ENCODE assay signal across 9 mouse cellular contexts in genomic region chr17:30550774-30551107, GRCm38 (mm10). TPM values are rescaled to one million over a fixed set of nuclear protein-coding genes. Genes with fewer than 3 reads are reported as not detected.
DNase-seq lines count a peak whose midpoint lies in the region; ATAC-seq and TF ChIP-seq lines count a peak whose summit lies in the region.
"Had no signal": no experiment of that assay in that cellular context is flagged by ENCODE, and none has a peak within 500 bp of the region (broad histone marks: within the 10 kb centered on the region; RNA-seq: fewer than 3 reads in every experiment).

No protein-coding gene starts in this region.

- no peak overlapping the region for H3K9ac ChIP-seq in kidney, embryonic 15.5 days
- H3K9ac ChIP-seq in embryonic facial prominence, embryonic 13.5 days = no peak overlapping the region
- no peak overlapping the region; the same call in 1 of the 2 replicates for H3K9ac ChIP-seq in lung, embryonic 16.5 days (ENCODE audit: low read length)
- H3K9ac ChIP-seq: hindbrain, embryonic 14.5 days had no signal

- H3K4me2 ChIP-seq in kidney, embryonic 15.5 days = no peak overlapping the region
- H3K4me2 ChIP-seq in embryonic facial prominence, embryonic 13.5 days = no peak overlapping the region
- peak overlapping the region; percentile 36 for H3K4me2 ChIP-seq in lung, embryonic 16.5 days (ENCODE audit: low read depth, low read length)
- H3K4me2 ChIP-seq: hindbrain, embryonic 14.5 days had no signal

- TF ChIP-seq CTCF in Patski (IDR thresholded peaks at IDR 0.05) = no peak

- H3K4me3 ChIP-seq in kidney, embryonic 15.5 days (replicated peaks) = no peak overlapping the region
- no peak overlapping the region for H3K4me3 ChIP-seq in embryonic facial prominence, embryonic 13.5 days
- no peak overlapping the region for H3K4me3 ChIP-seq in lung, embryonic 16.5 days (ENCODE audit: low read length)

- peaks cover 15% of the 10 kb centered on the region for H3K4me1 ChIP-seq in kidney, embryonic 15.5 days
- peaks cover 19% of the 10 kb centered on the region for H3K4me1 ChIP-seq in embryonic facial prominence, embryonic 13.5 days
- H3K4me1 ChIP-seq in lung, embryonic 16.5 days (replicated peaks; ENCODE audit: control insufficient read depth, insufficient read depth, low read length) = peaks cover 26% of the 10 kb centered on the region

- WGBS in kidney, embryonic 15.5 days = 27% methylated on average over 1 of the region's 1 CpGs
- 26% methylated on average over 1 of the region's 1 CpGs for WGBS in embryonic facial prominence, embryonic 13.5 days
- 14% methylated on average over 1 of the region's 1 CpGs for WGBS in lung, embryonic 16.5 days

- no peaks in the 10 kb centered on the region for H3K9me3 ChIP-seq in kidney, embryonic 15.5 days (replicated peaks)
- no peaks in the 10 kb centered on the region for H3K9me3 ChIP-seq in embryonic facial prominence, embryonic 13.5 days
- H3K9me3 ChIP-seq in lung, embryonic 16.5 days (ENCODE audit: control insufficient read depth, low read length) = no peaks in the 10 kb centered on the region

- CTCF ChIA-PET in Patski (lab: Charles Lee) = interaction anchor here (1.0 to 1.9 kb wide), 2 partner anchors 10 to 22 kb away, joined by 3 to 4 read pairs; no protein-coding TSS in a partner anchor

- no peaks in the 10 kb centered on the region for H3K36me3 ChIP-seq in kidney, embryonic 15.5 days
- H3K36me3 ChIP-seq in embryonic facial prominence, embryonic 13.5 days = no peaks in the 10 kb centered on the region
- no peaks in the 10 kb centered on the region for H3K36me3 ChIP-seq in lung, embryonic 16.5 days (ENCODE audit: control insufficient read depth, insufficient read depth, low read length)

- in situ Hi-C loops in Patski (cut with MboI; ENCODE audit: low pct_unique_long_range_greater_than_20kb) = no loop called here

- no peaks in the 10 kb centered on the region for H3K27me3 ChIP-seq in kidney, embryonic 15.5 days
- no peaks in the 10 kb centered on the region for H3K27me3 ChIP-seq in Patski
- H3K27me3 ChIP-seq in embryonic facial prominence, embryonic 13.5 days = no peaks in the 10 kb centered on the region
- no peaks in the 10 kb centered on the region for H3K27me3 ChIP-seq in lung, embryonic 16.5 days (ENCODE audit: control insufficient read depth, insufficient read depth, low read depth, low read length)

- POLR2A ChIA-PET in Patski (lab: Charles Lee) = no interaction called here

- no peak for DNase-seq in kidney, postnatal 36 days
- no peak for DNase-seq in Patski (ENCODE audit: low read depth, low spot score)
- DNase-seq in embryo, embryonic 10.5 days (ENCODE audit: low spot score) = no peak
- no peak for DNase-seq in urinary bladder, postnatal 14 days (ENCODE audit: low spot score)
- DNase-seq: layer of hippocampus, postnatal 36 days had no signal

- H3K27ac ChIP-seq in kidney, embryonic 15.5 days = peak overlapping the region; percentile 56; the same call in 1 of the 2 replicates
- peak overlapping the region; percentile 57; the same call in 1 of the 2 replicates for H3K27ac ChIP-seq in embryonic facial prominence, embryonic 13.5 days
- peak overlapping the region; percentile 93 for H3K27ac ChIP-seq in lung, embryonic 16.5 days (ENCODE audit: low read length)
- H3K27ac ChIP-seq: hindbrain, embryonic 14.5 days had no signal

- ATAC-seq in kidney, embryonic 15.5 days (replicated peaks; ENCODE audit: low FRiP score) = no peak
- ATAC-seq in Patski = peak; percentile 69
- no peak for ATAC-seq in embryonic facial prominence, embryonic 13.5 days (ENCODE audit: insufficient number of reproducible peaks, insufficient read depth, low FRiP score, low TSS enrichment, low read depth)
- peak; percentile 88 for ATAC-seq in lung, embryonic 16.5 days (ENCODE audit: low read depth)

RNA-seq across cellular contexts. Expression of gene Btbd9, which starts 25.5 kb away (rescaled TPM):
- 54.3 and 57.8 TPM in 2 replicates for polyA plus RNA-seq in kidney, embryonic 15.5 days (2015; fragmentation: Nextera tagmentation; extraction: Ambion mirVana)
- polyA plus RNA-seq in Patski (2021) = 27.6 TPM
- 68.9 and 79.2 TPM in 2 replicates for polyA plus RNA-seq in embryonic facial prominence, embryonic 13.5 days (2015; fragmentation: Nextera tagmentation; extraction: Ambion mirVana)
- 55.8 and 57.1 TPM in 2 replicates for polyA plus RNA-seq in lung, embryonic 16.5 days (2015; fragmentation: Nextera tagmentation; extraction: Ambion mirVana)

Comparison
In these comparisons a context has a peak if more than half of its experiments do, and no peak if none do; other contexts are left out.
1. ATAC-seq: peak in Patski (single experiment) and lung, embryonic 16.5 days (single experiment); none in kidney, embryonic 15.5 days (single experiment) and embryonic facial prominence, embryonic 13.5 days (single experiment).
2. Peak in every context shown above with its lines, with median percentiles within 50 percentile points of each other: H3K27ac ChIP-seq.